In genomic region chr1:170160397-170160938, GRCm38 (mm10) we compare ENCODE assay signal across 17 mouse cellular contexts. TPM values are rescaled to one million over a fixed set of nuclear protein-coding genes. Genes with fewer than 3 reads are reported as not detected.
DNase-seq lines count a peak whose midpoint lies in the region; ATAC-seq lines count a peak whose summit lies in the region.
"Had no signal": no experiment of that assay in that cellular context is flagged by ENCODE, and none has a peak within 500 bp of the region (broad histone marks: within the 10 kb centered on the region; RNA-seq: fewer than 3 reads in every experiment).

No protein-coding gene starts in this region.

- H3K9me3 ChIP-seq in hindbrain, embryonic 16.5 days (ENCODE audit: control insufficient read depth, low read length) = no peaks in the 10 kb centered on the region
- H3K9me3 ChIP-seq in hindbrain, embryonic 10.5 days = no peaks in the 10 kb centered on the region
- H3K9me3 ChIP-seq: lung, embryonic 15.5 days had no signal

- H3K4me3 ChIP-seq in hindbrain, embryonic 16.5 days (ENCODE audit: low read length) = no peak overlapping the region
- no peak overlapping the region for H3K4me3 ChIP-seq in hindbrain, embryonic 10.5 days
- H3K4me3 ChIP-seq: lung, embryonic 15.5 days had no signal

- WGBS in hindbrain, embryonic 16.5 days = 43% methylated on average over 3 of the region's 3 CpGs
- 58% methylated on average over 3 of the region's 3 CpGs for WGBS in hindbrain, embryonic 10.5 days

- H3K27ac ChIP-seq in hindbrain, embryonic 16.5 days (ENCODE audit: low read depth, low read length) = no peak overlapping the region
- no peak overlapping the region for H3K27ac ChIP-seq in hindbrain, embryonic 10.5 days
- H3K27ac ChIP-seq: lung, embryonic 15.5 days had no signal

- H3K4me2 ChIP-seq in hindbrain, embryonic 16.5 days (ENCODE audit: low read length) = no peak overlapping the region
- H3K4me2 ChIP-seq: liver, embryonic 11.5 days; lung, embryonic 15.5 days had no signal

- H3K4me1 ChIP-seq in hindbrain, embryonic 16.5 days (ENCODE audit: control insufficient read depth, insufficient read depth, low read depth, low read length) = no peaks in the 10 kb centered on the region
- H3K4me1 ChIP-seq in hindbrain, embryonic 10.5 days (replicated peaks) = peaks cover 7% of the 10 kb centered on the region
- H3K4me1 ChIP-seq: lung, embryonic 15.5 days had no signal

- peak; percentile 18 for DNase-seq in gastrocnemius, adult 18-20 months (ENCODE audit: low spot score)
- DNase-seq in gastrocnemius, postnatal 4 days (ENCODE audit: low spot score in 2 of 2) = no peak
- DNase-seq in hindbrain, embryonic 10.5 days (ENCODE audit: low spot score) = no peak
- peak; percentile 71 for DNase-seq in MN1 (ENCODE audit: low spot score)
- no peak for DNase-seq in ovary, adult 18-20 months (ENCODE audit: low spot score)
- no peak for DNase-seq in kidney, adult 8-10 months
- DNase-seq: adrenal gland, postnatal 25 days; cerebellum, adult 9-11 months; left cerebral cortex, postnatal 4 days; right cerebral cortex, postnatal 25 days; thymus, postnatal 25 days had no signal

- no peaks in the 10 kb centered on the region for H3K27me3 ChIP-seq in hindbrain, embryonic 16.5 days (replicated peaks; ENCODE audit: control insufficient read depth, insufficient read depth, low read length)
- no peaks in the 10 kb centered on the region for H3K27me3 ChIP-seq in hindbrain, embryonic 10.5 days (ENCODE audit: insufficient read depth, poor library complexity, severe bottlenecking)
- H3K27me3 ChIP-seq: lung, embryonic 15.5 days; Patski had no signal

- peaks cover under 1% of the 10 kb centered on the region for H3K36me3 ChIP-seq in hindbrain, embryonic 16.5 days (ENCODE audit: control insufficient read depth, insufficient read depth, low read length)
- peaks cover 39% of the 10 kb centered on the region for H3K36me3 ChIP-seq in hindbrain, embryonic 10.5 days

- ATAC-seq in hindbrain, embryonic 16.5 days = 0 out of 2 replicates have a peak, but pooled peaks have one; percentile 30
- peak; percentile 11 to 28; a peak in 3 of 4 replicates for ATAC-seq in hematopoietic stem cell, adult 5-6 weeks (replicated peaks in 1 of 2; ENCODE audit: insufficient read depth in 1 of 2, low FRiP score in 2 of 2, low TSS enrichment in 1 of 2, low read depth in 1 of 2, poor library complexity in 2 of 2, severe bottlenecking in 2 of 2)
- ATAC-seq: Patski had no signal

- H3K9ac ChIP-seq in hindbrain, embryonic 16.5 days (ENCODE audit: low read depth, low read length) = no peak overlapping the region
- H3K9ac ChIP-seq: lung, embryonic 15.5 days had no signal

RNA-seq across cellular contexts. Expression of gene Uap1, which starts 14.3 kb away (rescaled TPM):
- 10 to 100 TPM; 43.4 to 49.7 TPM for total RNA-seq in gastrocnemius, adult 18-20 months (2021)
- 10 to 100 TPM; 33.1 to 43.0 TPM for total RNA-seq in gastrocnemius, postnatal 4 days (2021)
- 65.0 and 65.4 TPM in 2 replicates for polyA plus RNA-seq in hindbrain, embryonic 16.5 days (2015; fragmentation: Nextera tagmentation; extraction: Ambion mirVana)
- polyA plus RNA-seq in hindbrain, embryonic 10.5 days (2016; fragmentation: Nextera tagmentation; extraction: Ambion mirVana) = 54.9 and 58.6 TPM in 2 replicates
- 73.9 and 113 TPM in 2 replicates for total RNA-seq in hematopoietic stem cell, adult 5-6 weeks (2017)

RNA-seq across cellular contexts. Expression of gene Ddr2, which starts 49.9 kb away (rescaled TPM):
- total RNA-seq in gastrocnemius, adult 18-20 months (2021) = 10 to 100 TPM; 10.1 to 15.8 TPM
- total RNA-seq in gastrocnemius, postnatal 4 days (2021) = 10 to 100 TPM; 60.9 to 61.2 TPM
- 7.7 and 10.1 TPM in 2 replicates for polyA plus RNA-seq in hindbrain, embryonic 16.5 days (2015; fragmentation: Nextera tagmentation; extraction: Ambion mirVana)
- polyA plus RNA-seq in hindbrain, embryonic 10.5 days (2016; fragmentation: Nextera tagmentation; extraction: Ambion mirVana) = 30.1 TPM in 2 replicates
- 0.38 TPM in 1 of 2 replicates, not detected in the other for total RNA-seq in hematopoietic stem cell, adult 5-6 weeks (2017)
- total RNA-seq: monocyte, adult 5-6 weeks had no signal

RNA-seq across cellular contexts. Expression of gene Uhmk1, which starts 54.7 kb away (rescaled TPM):
- 10 to 100 TPM; 11.7 to 15.6 TPM for total RNA-seq in gastrocnemius, adult 18-20 months (2021)
- 10 to 100 TPM; 15.2 to 15.5 TPM for total RNA-seq in gastrocnemius, postnatal 4 days (2021)
- polyA plus RNA-seq in hindbrain, embryonic 16.5 days (2015; fragmentation: Nextera tagmentation; extraction: Ambion mirVana) = 8.1 and 10.4 TPM in 2 replicates
- 10.8 and 11.2 TPM in 2 replicates for polyA plus RNA-seq in hindbrain, embryonic 10.5 days (2016; fragmentation: Nextera tagmentation; extraction: Ambion mirVana)
- total RNA-seq in hematopoietic stem cell, adult 5-6 weeks (2017) = 68.2 and 71.1 TPM in 2 replicates

Comparison
In these comparisons a context has a peak if more than half of its experiments do, and no peak if none do; other contexts are left out.
1. DNase-seq: peak in gastrocnemius, adult 18-20 months (single experiment) and MN1 (single experiment); none in gastrocnemius, postnatal 4 days (0 of 2), hindbrain, embryonic 10.5 days (single experiment), ovary, adult 18-20 months (single experiment) and kidney, adult 8-10 months (0 of 2).